Mouse (Mus musculus): ENCODE data around the gene Maml1. TPM values are rescaled to one million over a fixed set of nuclear protein-coding genes. Genes with fewer than 3 reads are reported as not detected.
A peak's percentile ranks its signal among the peaks of the same experiment; 100 is the strongest.

Maml1 gene
- polyA plus RNA-seq, 2 experiments: 13.7 to 25.2 TPM

- ATAC-seq (ENCODE audit: low FRiP score, low read depth) (no peak), DNase-seq (ENCODE audit: low spot score) (no peak)
- 92% methylated on average over 3 of the region's 3 CpGs for WGBS
- H3K9ac ChIP-seq (ENCODE audit: low read depth, low read length, severe bottlenecking): no peak overlapping the region
- no peaks in the 10 kb centered on the region for H3K9me3 ChIP-seq (ENCODE audit: control insufficient read depth, low read length)
- no peak overlapping the region for H3K27ac ChIP-seq (replicated peaks; ENCODE audit: low read depth, low read length)
- H3K4me1 ChIP-seq (ENCODE audit: control insufficient read depth, insufficient read depth, low read length): peaks cover 16% of the 10 kb centered on the region
- no peak overlapping the region for H3K4me2 ChIP-seq (replicated peaks; ENCODE audit: low read depth, low read length, severe bottlenecking)
- H3K36me3 ChIP-seq (ENCODE audit: control insufficient read depth, insufficient read depth, low read length): no peaks in the 10 kb centered on the region
- TF ChIP-seq POLR2A (IDR thresholded peaks at IDR 0.05; ENCODE audit: borderline replicate concordance, extremely low read depth, insufficient read depth, insufficient read length): no peak
- no peaks in the 10 kb centered on the region for H3K27me3 ChIP-seq (ENCODE audit: control insufficient read depth, insufficient read depth, low read length)
- H3K4me3 ChIP-seq (replicated peaks; ENCODE audit: low read length): no peak overlapping the region
Observed at GRCm38 (mm10) chr11:50328075-50328625, 36.0 kb upstream of the Maml1 start.

GRCm38 (mm10) chr11:50326302-50326966 is 34.3 kb upstream of the Maml1 start:
- Histone ChIP-seq H3K9me3 (ENCODE audit: control insufficient read depth, low read length) (no peaks in the 10 kb centered on the region), H3K27ac (replicated peaks; ENCODE audit: low read depth, low read length) (peak overlapping the region; percentile 84), H3K9ac (ENCODE audit: low read depth, low read length, severe bottlenecking) (peak overlapping the region; percentile 80), H3K4me1 (ENCODE audit: control insufficient read depth, insufficient read depth, low read length) (peaks cover 22% of the 10 kb centered on the region), H3K4me2 (replicated peaks; ENCODE audit: low read depth, low read length, severe bottlenecking) (peak overlapping the region; percentile 58), H3K36me3 (ENCODE audit: control insufficient read depth, insufficient read depth, low read length) (no peaks in the 10 kb centered on the region), H3K27me3 (ENCODE audit: control insufficient read depth, insufficient read depth, low read length) (no peaks in the 10 kb centered on the region), H3K4me3 (replicated peaks; ENCODE audit: low read length) (peak overlapping the region; percentile 96)
- 5% methylated on average over 7 of the region's 7 CpGs for WGBS
- ATAC-seq (ENCODE audit: low FRiP score, low read depth): no peak
- no peak for TF ChIP-seq POLR2A (IDR thresholded peaks at IDR 0.05; ENCODE audit: borderline replicate concordance, extremely low read depth, insufficient read depth, insufficient read length)
- no peak for DNase-seq (ENCODE audit: low spot score)

GRCm38 (mm10) chr11:50325496-50326301 is 33.6 kb upstream of the Maml1 start, which contains the start of gene Canx:
TSS of gene Canx (minus strand) at chr11:50325673.
- no peaks in the 10 kb centered on the region for H3K9me3 ChIP-seq (ENCODE audit: control insufficient read depth, low read length)
- H3K4me1 ChIP-seq (ENCODE audit: control insufficient read depth, insufficient read depth, low read length): peaks cover 22% of the 10 kb centered on the region
- DNase-seq (ENCODE audit: low spot score) (peak; percentile 100), ATAC-seq (ENCODE audit: low FRiP score, low read depth) (peak; percentile 98)
- H3K9ac ChIP-seq (ENCODE audit: low read depth, low read length, severe bottlenecking): peak within 1 kb of the TSS; percentile 98
- peak; percentile 95; the same call in 1 of the 2 replicates for TF ChIP-seq POLR2A (IDR thresholded peaks at IDR 0.05; ENCODE audit: borderline replicate concordance, extremely low read depth, insufficient read depth, insufficient read length)
- H3K4me3 ChIP-seq (replicated peaks; ENCODE audit: low read length): peak within 1 kb of the TSS; percentile 96
- WGBS: under 1% methylated on average over 64 of the region's 64 CpGs
- H3K36me3 ChIP-seq (ENCODE audit: control insufficient read depth, insufficient read depth, low read length): no peaks in the 10 kb centered on the region
- no peaks in the 10 kb centered on the region for H3K27me3 ChIP-seq (ENCODE audit: control insufficient read depth, insufficient read depth, low read length)
- peak within 1 kb of the TSS; percentile 91 for H3K27ac ChIP-seq (replicated peaks; ENCODE audit: low read depth, low read length)
- H3K4me2 ChIP-seq (replicated peaks; ENCODE audit: low read depth, low read length, severe bottlenecking): peak within 1 kb of the TSS; percentile 74

GRCm38 (mm10) chr11:50324751-50325471 is 32.8 kb upstream of the Maml1 start:
- Histone ChIP-seq H3K9me3 (ENCODE audit: control insufficient read depth, low read length) (no peaks in the 10 kb centered on the region), H3K27me3 (ENCODE audit: control insufficient read depth, insufficient read depth, low read length) (no peaks in the 10 kb centered on the region), H3K27ac (replicated peaks; ENCODE audit: low read depth, low read length) (peak overlapping the region; percentile 91), H3K4me3 (replicated peaks; ENCODE audit: low read length) (peak overlapping the region; percentile 96), H3K4me2 (replicated peaks; ENCODE audit: low read depth, low read length, severe bottlenecking) (peak overlapping the region; percentile 74), H3K4me1 (ENCODE audit: control insufficient read depth, insufficient read depth, low read length) (peaks cover 22% of the 10 kb centered on the region), H3K36me3 (ENCODE audit: control insufficient read depth, insufficient read depth, low read length) (no peaks in the 10 kb centered on the region), H3K9ac (ENCODE audit: low read depth, low read length, severe bottlenecking) (peak overlapping the region; percentile 98)
- peak; percentile 60 for ATAC-seq (ENCODE audit: low FRiP score, low read depth)
- DNase-seq (ENCODE audit: low spot score): peak; percentile 17
- no peak for TF ChIP-seq POLR2A (IDR thresholded peaks at IDR 0.05; ENCODE audit: borderline replicate concordance, extremely low read depth, insufficient read depth, insufficient read length)
- 2% methylated on average over 21 of the region's 34 CpGs for WGBS

GRCm38 (mm10) chr11:50323843-50324242 is 31.7 kb upstream of the Maml1 start:
- TF ChIP-seq POLR2A (IDR thresholded peaks at IDR 0.05; ENCODE audit: borderline replicate concordance, extremely low read depth, insufficient read depth, insufficient read length): no peak

More at GRCm38 (mm10) chr11:50323843-50324242, 31.7 kb upstream of the Maml1 start:
- Histone ChIP-seq H3K9ac (ENCODE audit: low read depth, low read length, severe bottlenecking) (peak overlapping the region; percentile 98), H3K9me3 (ENCODE audit: control insufficient read depth, low read length) (no peaks in the 10 kb centered on the region), H3K27ac (replicated peaks; ENCODE audit: low read depth, low read length) (no peak overlapping the region), H3K27me3 (ENCODE audit: control insufficient read depth, insufficient read depth, low read length) (no peaks in the 10 kb centered on the region), H3K4me2 (replicated peaks; ENCODE audit: low read depth, low read length, severe bottlenecking) (peak overlapping the region; percentile 74), H3K4me1 (ENCODE audit: control insufficient read depth, insufficient read depth, low read length) (peaks cover 22% of the 10 kb centered on the region), H3K4me3 (replicated peaks; ENCODE audit: low read length) (peak overlapping the region; percentile 96), H3K36me3 (ENCODE audit: control insufficient read depth, insufficient read depth, low read length) (0 out of 2 replicates have a peak, but pooled peaks cover 5% of the 10 kb centered on the region)
- 23% methylated on average over 1 of the region's 1 CpGs for WGBS
- ATAC-seq (ENCODE audit: low FRiP score, low read depth) (no peak), DNase-seq (ENCODE audit: low spot score) (no peak)
